Mouse (Mus musculus) frontal cortex, postnatal 36 days (tissue): Measurements from ENCODE around the gene Olfr370.
"Not testable (repeated sequence)": the region's sequence is repeated elsewhere in the genome, so short reads cannot be mapped to it uniquely, and the experiment has no call there.

Experiments used
- DNase-seq, 2 experiments: peaks; one replicate each; pipeline ENCODE4 v3.0.0; 2022; ENCODE audit warnings: low spot score in 2 of 2

Olfr370 gene

GRCm38 (mm10) chr8:83535736-83536135 is at the start of gene Olfr370:
TSS of gene Olfr370 (plus strand) at chr8:83535780.
- DNase-seq: no peak

DNA sequence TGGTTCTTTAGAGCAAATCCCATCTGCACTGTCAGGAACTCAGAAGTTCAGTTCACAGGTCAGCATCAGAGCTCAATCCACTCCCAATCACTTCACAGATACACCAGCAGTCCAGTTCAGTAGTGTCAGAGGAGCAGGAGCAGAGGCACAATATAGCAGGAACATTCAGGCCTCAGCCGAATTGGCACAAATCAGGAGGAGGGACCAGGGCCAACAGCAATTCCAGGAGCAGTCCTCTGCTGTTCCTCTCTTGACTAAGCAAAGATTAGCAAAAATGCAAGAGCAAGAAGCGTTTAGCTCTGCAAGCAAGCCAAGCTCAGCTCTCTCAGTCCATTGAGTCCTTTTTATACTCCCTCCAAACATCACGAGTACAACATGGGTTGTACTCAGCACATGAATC is 23.9 kb upstream of the Olfr370 start:
- DNase-seq: no peak

GRCm38 (mm10) chr8:83520432-83520831 is 15.1 kb upstream of the Olfr370 start:
- no peak for DNase-seq

DNA sequence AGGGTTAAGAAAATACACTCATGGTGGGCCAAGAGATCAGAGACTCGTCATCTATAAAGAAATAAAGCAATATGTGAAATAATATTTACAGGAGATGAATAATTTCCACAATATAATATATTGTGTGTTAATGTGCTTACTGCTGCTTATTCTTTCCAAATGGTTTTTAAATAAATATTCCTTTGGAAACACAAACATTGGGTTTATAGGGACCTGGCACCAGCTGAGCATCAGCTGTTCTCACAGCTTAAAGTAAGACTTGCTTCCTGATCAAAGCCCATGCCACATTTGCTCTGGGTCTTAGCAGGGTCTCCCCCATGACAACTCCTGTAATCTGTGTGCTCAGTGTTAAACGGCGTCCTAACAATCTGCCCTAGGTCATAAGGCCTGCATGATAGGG is 14.7 kb upstream of the Olfr370 start:
- not testable (repeated sequence) for DNase-seq

- no peak for DNase-seq
Measured at GRCm38 (mm10) chr8:83521310-83521709, 14.3 kb upstream of the Olfr370 start.

DNA sequence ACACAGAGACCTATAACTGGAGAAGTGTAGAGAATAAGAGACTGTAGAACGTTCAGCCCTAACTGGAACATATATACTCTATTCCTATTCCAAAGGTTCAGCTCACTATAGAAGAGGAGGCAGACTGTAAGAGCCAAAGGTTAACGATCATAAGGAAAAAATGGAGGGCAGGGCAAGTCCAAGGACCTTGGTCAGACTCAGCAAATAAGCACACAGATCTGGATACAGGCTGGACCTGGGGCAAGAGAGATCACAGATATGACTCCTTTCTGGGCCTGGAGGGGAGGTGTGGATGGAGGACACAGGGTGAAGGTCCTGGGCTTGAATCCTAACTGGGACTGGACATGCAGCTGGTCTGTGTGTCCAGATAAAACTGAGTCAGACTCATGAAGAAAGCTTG is 778 bp upstream of the Olfr370 start:
- no peak for DNase-seq

DNA sequence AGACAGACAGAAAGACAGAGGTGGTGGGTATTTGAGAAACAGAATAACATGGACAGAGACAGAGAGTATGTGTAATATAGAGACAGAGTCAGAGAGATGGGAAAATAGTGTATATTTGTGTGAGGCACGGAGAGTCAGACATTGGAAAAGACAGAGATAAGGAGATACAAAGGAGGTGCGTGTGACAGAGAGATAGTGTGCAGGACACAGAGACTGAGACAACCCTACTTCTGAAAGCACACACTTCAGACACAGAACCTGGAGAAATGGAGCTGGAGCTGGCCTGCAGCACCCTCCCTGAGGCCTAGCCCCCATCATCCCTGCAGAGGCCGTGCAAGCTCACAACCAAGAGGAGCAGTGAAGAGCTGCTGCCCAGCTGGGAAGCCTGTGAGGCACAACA is 27.1 kb downstream of the Olfr370 start:
- no peak for DNase-seq

DNA sequence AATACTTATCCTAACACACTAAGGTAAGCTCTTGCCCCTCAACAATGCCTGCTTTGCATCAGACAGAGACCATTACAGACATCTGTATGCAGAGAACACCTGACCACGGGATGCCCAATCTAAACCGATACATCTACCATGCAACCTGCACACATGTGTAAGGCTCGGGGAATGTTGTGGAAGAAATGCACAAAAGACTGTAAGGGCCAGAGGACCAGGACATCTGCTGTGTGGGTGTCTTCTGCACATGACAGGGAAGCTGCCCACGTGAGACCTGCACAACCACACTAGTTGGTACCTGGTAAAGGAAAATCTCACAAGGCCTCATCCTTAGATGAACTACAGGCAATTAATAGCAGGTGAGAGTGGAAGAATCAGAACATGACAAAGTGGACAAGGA is 27.7 kb downstream of the Olfr370 start:
- DNase-seq: no peak

- DNase-seq: no peak
Measured at GRCm38 (mm10) chr8:83565731-83566375, 30.3 kb downstream of the Olfr370 start.

DNA sequence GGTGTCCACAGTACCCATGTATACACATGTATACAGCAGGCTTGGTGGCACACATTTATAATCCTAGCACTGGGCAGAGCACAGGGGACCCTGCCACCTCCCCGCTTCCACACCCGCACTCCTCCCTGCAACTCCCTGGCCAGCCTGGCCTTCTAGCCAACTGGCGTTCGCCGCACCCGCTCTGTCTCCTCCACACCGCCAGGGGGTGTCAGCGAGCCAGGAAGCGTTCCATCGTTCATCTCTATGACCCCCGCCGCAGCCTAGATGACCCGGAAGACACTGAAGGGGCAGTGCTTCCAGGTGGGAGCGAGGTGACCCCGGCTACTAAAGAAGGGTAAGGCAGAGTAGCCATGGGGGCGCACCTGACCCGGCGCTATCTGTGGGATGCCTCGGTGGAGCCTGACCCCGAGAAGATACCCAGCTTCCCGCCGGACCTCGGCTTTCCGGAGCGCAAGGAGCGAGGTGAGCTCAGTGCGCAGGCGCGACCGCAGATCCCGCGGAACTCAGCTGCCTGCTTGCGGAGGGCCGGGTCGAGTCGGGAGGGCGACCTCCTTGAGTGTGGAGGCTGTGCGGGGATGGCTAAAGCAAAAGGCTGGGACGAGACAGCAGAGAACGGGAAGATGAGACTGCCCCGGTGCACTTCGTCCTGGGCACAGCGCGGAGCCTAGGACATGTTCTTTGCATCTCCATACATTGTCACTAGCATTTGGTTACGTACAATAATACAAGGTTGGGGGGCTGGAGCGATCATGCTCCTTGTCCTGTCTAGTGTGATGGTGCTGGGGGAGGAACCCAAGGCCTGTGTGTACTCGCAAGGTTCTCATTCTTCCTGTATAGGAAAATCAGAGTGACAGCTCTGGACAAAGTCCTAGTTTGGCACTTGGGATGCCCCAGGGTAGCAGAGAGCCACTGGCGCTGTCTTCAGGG is 31.2 kb downstream of the Olfr370 start, which contains the start of gene Ndufb7:
Gene Ndufb7 (plus strand): TSS at position 203 of the 927 bp plus-strand sequence.
- DNase-seq: peak; percentile 97 to 98

DNA sequence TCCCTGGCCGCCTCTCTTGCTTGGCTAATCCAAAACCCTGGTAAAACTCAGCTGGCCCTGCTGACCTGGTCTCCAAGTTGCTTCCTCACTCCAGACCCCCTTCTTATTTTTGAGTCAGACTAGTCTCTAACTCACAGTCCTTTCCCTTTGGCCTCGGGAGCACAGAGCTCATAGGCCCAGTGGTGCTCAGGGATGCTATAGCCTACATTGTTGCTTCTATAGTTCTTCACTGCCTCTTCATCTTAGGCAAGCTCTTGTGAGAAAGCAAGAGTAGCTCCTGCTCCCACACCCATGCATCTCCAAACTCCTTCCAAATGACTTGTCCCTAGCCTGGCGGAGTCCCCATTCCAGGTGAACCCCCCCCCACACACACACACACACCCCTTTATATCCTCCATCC is 32.1 kb downstream of the Olfr370 start:
- peak in 1 of 2 experiments; percentile 4 for DNase-seq

DNA sequence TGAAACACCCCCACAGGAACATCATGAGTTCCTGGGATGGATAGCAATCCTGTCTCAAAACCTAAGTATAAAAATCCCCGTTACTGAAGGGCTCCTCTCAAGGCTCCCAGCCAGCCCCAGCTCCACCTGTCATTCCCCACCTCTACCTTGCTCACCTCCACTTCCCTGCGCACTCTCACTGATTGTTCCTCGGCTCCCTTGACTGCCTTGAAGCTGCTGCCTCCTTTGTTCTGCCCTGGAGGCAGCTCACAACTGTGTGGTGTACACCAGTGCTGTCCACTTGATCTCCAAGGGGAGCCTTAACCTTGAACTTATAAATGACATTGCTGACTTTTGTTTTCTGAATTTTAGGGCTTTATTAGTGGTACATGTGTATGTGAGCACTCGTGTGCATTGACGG is 32.5 kb downstream of the Olfr370 start:
- peak in 1 of 2 experiments; percentile 1 for DNase-seq

DNA sequence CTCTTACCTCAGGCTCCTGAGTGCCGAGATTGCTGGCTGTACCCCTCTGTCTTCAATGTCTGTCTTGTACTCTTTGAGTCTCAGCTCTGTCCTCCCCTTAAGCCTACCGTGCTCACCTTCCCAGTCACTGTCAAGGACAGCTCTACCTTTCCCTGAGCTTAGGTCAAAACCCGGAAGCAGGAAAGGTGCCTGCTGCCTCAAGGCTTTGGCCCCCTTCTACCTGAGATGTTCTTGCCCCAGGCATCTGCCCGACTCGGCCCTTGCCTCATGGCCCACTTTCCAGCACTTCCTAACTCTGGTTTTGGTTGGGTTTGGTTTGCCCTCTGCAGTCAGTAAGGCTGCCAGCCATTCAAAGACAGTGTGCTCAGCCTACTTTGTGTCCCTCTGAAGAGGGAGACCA is 33.2 kb downstream of the Olfr370 start:
- peak in 1 of 2 experiments; percentile 1 for DNase-seq

DNA sequence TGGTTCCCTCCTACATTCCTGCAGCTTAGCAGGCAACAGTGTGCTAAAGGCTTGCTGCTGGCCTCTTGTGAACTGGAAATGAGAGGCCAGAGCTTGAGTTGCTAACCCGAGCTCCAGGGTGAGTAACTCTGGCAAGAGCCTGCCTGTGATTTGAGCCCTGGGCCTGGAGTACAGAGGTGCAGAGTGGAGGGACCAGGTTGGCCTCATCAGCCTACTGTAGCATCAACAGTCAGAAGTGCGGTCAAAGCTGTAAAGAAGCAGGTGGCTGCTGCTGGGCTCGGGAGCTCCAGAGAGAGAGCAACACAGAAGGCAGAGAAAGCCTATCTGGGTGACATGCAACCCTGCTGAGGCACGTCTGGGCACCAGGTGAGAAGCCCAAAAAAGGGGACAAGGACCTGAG is 33.6 kb downstream of the Olfr370 start:
- no peak for DNase-seq

GRCm38 (mm10) chr8:83570272-83571000 is 34.9 kb downstream of the Olfr370 start:
- peak in 1 of 2 experiments; percentile 3 for DNase-seq

- DNase-seq: peak in 1 of 2 experiments; percentile 5
Measured at GRCm38 (mm10) chr8:83571001-83571340, 35.4 kb downstream of the Olfr370 start.

GRCm38 (mm10) chr8:83571791-83572190 is 36.2 kb downstream of the Olfr370 start:
- no peak for DNase-seq

GRCm38 (mm10) chr8:83572246-83572812 is 36.7 kb downstream of the Olfr370 start:
- no peak for DNase-seq

DNA sequence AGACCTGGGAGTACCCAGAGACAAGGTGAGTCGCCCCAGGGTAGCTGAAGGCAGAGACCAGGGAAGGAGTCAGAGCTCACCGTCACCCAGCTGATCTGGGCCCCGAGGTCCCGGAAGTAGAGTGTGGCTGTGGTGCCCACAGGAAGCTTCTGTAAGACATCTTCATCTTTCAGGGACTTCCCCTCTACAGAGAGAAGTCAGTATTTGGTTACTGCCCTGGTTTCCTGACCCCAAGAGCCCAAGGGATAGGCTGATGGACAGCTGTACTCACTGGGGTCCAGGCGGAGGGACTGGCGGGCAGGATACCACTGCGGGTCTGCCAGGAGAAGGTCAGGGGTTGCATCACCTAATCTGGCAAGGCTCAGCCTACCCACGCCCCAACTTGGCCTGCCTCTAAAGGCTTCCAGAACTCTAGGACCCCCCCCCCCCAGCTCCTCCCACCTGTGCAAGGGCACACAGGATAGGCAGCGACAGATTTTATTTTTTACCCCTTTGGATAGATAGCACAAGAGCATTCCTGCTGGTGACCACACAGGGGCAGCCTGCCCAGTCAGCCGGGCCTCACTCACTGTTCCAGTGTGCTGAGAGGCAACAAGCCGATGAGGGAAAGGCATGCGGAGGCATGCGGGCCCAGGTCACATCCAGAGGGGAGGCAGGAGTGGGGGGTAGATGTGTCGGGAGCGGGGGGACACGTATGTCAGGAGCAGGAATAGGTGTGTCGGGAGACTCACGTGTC is 37.7 kb downstream of the Olfr370 start:
- peak in 1 of 2 experiments; percentile 6 for DNase-seq

DNA sequence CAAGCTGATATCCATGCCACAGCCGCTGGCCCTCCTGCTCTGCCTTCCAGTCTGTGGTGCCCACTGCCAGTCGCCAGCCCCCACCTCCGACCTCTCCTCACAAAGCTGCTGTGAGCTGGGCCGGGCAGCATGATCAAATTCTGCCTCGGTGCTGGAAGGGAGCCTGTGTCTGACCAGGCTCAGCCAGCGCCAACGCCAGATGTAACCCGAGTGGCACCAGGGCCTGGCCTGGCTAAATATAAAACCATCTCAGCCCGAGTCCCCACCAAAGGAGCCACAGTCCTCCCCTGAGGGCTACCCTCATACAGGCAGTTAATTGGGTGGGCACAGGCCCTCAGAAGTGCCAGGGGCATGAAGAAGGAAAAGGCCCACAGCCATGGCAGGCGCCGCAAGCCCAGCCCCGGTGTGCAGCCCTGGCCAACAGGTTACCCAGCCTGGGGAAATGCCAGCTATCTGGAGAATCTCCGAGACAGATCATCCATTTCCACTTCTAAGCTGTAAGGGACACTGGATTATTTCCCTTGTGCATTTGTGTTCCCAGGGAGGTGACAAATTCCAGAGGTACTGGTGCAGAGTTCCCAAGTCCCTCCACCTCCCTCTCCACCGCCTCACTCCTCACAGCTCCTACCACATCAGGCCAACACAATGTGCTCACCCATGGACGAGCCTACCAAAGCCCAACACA is 39.2 kb downstream of the Olfr370 start:
- peak in 1 of 2 experiments; percentile 1 for DNase-seq
